Mouse (Mus musculus): Measurements from ENCODE around the gene Dnase1l3. TPM values are rescaled to one million over a fixed set of nuclear protein-coding genes. Genes with fewer than 3 reads are reported as not detected.

Gene Dnase1l3
- polyA plus RNA-seq, 1 experiment from 2014 or later = 3.7 TPM

GRCm38 (mm10) chr14:7986913-7987312 is 7.5 kb downstream of the Dnase1l3 start:
- DNase-seq (ENCODE audit: low spot score) (no peak), ATAC-seq (ENCODE audit: low FRiP score, low TSS enrichment) (no peak)
- Histone ChIP-seq H3K4me1 (replicated peaks; ENCODE audit: control insufficient read depth, insufficient read depth) (no peaks in the 10 kb centered on the region), H3K4me2 (replicated peaks; ENCODE audit: low read depth) (no peak overlapping the region), H3K36me3 (ENCODE audit: control insufficient read depth, insufficient read depth, low read length) (no peaks in the 10 kb centered on the region), H3K9me3 (ENCODE audit: control insufficient read depth, low read length) (no peaks in the 10 kb centered on the region), H3K27me3 (ENCODE audit: control insufficient read depth, insufficient read depth, low read length) (no peaks in the 10 kb centered on the region), H3K9ac (ENCODE audit: low read length) (no peak overlapping the region), H3K4me3 (ENCODE audit: low read depth, low read length) (no peak overlapping the region), H3K27ac (replicated peaks) (no peak overlapping the region)
- 92% methylated on average over 6 of the region's 6 CpGs for WGBS
- TF ChIP-seq EP300 (optimal IDR thresholded peaks at IDR 0.05) = no peak
- TF ChIP-seq CTCF (IDR thresholded peaks at IDR 0.05; ENCODE audit: low read depth) = no peak

GRCm38 (mm10) chr14:7981226-7981625 is 13.1 kb downstream of the Dnase1l3 start:
- Histone ChIP-seq H3K4me3 (ENCODE audit: low read depth, low read length) (no peak overlapping the region), H3K9ac (ENCODE audit: low read length) (no peak overlapping the region), H3K4me2 (replicated peaks; ENCODE audit: low read depth) (no peak overlapping the region), H3K9me3 (ENCODE audit: control insufficient read depth, low read length) (no peaks in the 10 kb centered on the region), H3K4me1 (replicated peaks; ENCODE audit: control insufficient read depth, insufficient read depth) (no peaks in the 10 kb centered on the region), H3K27me3 (ENCODE audit: control insufficient read depth, insufficient read depth, low read length) (no peaks in the 10 kb centered on the region), H3K36me3 (ENCODE audit: control insufficient read depth, insufficient read depth, low read length) (no peaks in the 10 kb centered on the region), H3K27ac (replicated peaks) (no peak overlapping the region)
- WGBS = 96% methylated on average over 1 of the region's 1 CpGs
- DNase-seq (ENCODE audit: low spot score) = no peak
- ATAC-seq (ENCODE audit: low FRiP score, low TSS enrichment) = no peak
- TF ChIP-seq CTCF (IDR thresholded peaks at IDR 0.05; ENCODE audit: low read depth) = no peak
- TF ChIP-seq EP300 (optimal IDR thresholded peaks at IDR 0.05) = no peak

- TF ChIP-seq CTCF (IDR thresholded peaks at IDR 0.05; ENCODE audit: low read depth) = no peak
- no peak for TF ChIP-seq EP300 (optimal IDR thresholded peaks at IDR 0.05)
- 71% methylated on average over 1 of the region's 1 CpGs for WGBS
- H3K4me1 ChIP-seq (replicated peaks; ENCODE audit: control insufficient read depth, insufficient read depth) = no peaks in the 10 kb centered on the region
- H3K36me3 ChIP-seq (ENCODE audit: control insufficient read depth, insufficient read depth, low read length) = no peaks in the 10 kb centered on the region
- DNase-seq (ENCODE audit: low spot score) = no peak
- no peak for ATAC-seq (ENCODE audit: low FRiP score, low TSS enrichment)
- no peaks in the 10 kb centered on the region for H3K27me3 ChIP-seq (ENCODE audit: control insufficient read depth, insufficient read depth, low read length)
- no peak overlapping the region for H3K27ac ChIP-seq (replicated peaks)
- H3K9me3 ChIP-seq (ENCODE audit: control insufficient read depth, low read length) = no peaks in the 10 kb centered on the region
- H3K4me3 ChIP-seq (ENCODE audit: low read depth, low read length) = no peak overlapping the region
- no peak overlapping the region for H3K4me2 ChIP-seq (replicated peaks; ENCODE audit: low read depth)
- no peak overlapping the region for H3K9ac ChIP-seq (ENCODE audit: low read length)
Measured at GRCm38 (mm10) chr14:7978183-7978582, 16.2 kb downstream of the Dnase1l3 start.

- no peak for TF ChIP-seq CTCF (IDR thresholded peaks at IDR 0.05; ENCODE audit: low read depth)
- H3K4me3 ChIP-seq (ENCODE audit: low read depth, low read length) = no peak overlapping the region
- WGBS = 93% methylated on average over 1 of the region's 1 CpGs
- DNase-seq (ENCODE audit: low spot score) (no peak), ATAC-seq (ENCODE audit: low FRiP score, low TSS enrichment) (no peak)
- H3K36me3 ChIP-seq (ENCODE audit: control insufficient read depth, insufficient read depth, low read length) = no peaks in the 10 kb centered on the region
- no peak overlapping the region for H3K4me2 ChIP-seq (replicated peaks; ENCODE audit: low read depth)
- H3K9me3 ChIP-seq (ENCODE audit: control insufficient read depth, low read length) = no peaks in the 10 kb centered on the region
- no peak overlapping the region for H3K9ac ChIP-seq (ENCODE audit: low read length)
- H3K4me1 ChIP-seq (replicated peaks; ENCODE audit: control insufficient read depth, insufficient read depth) = no peaks in the 10 kb centered on the region
- H3K27ac ChIP-seq (replicated peaks) = no peak overlapping the region
- H3K27me3 ChIP-seq (ENCODE audit: control insufficient read depth, insufficient read depth, low read length) = no peaks in the 10 kb centered on the region
Measured at GRCm38 (mm10) chr14:7977471-7977870, 16.9 kb downstream of the Dnase1l3 start.

GRCm38 (mm10) chr14:7975177-7975576 is 19.2 kb downstream of the Dnase1l3 start:
- Histone ChIP-seq H3K36me3 (ENCODE audit: control insufficient read depth, insufficient read depth, low read length) (no peaks in the 10 kb centered on the region), H3K9ac (ENCODE audit: low read length) (no peak overlapping the region), H3K27ac (replicated peaks) (no peak overlapping the region), H3K27me3 (ENCODE audit: control insufficient read depth, insufficient read depth, low read length) (no peaks in the 10 kb centered on the region), H3K4me1 (replicated peaks; ENCODE audit: control insufficient read depth, insufficient read depth) (no peaks in the 10 kb centered on the region), H3K4me3 (ENCODE audit: low read depth, low read length) (no peak overlapping the region), H3K9me3 (ENCODE audit: control insufficient read depth, low read length) (no peaks in the 10 kb centered on the region), H3K4me2 (replicated peaks; ENCODE audit: low read depth) (no peak overlapping the region)
- TF ChIP-seq EP300 (optimal IDR thresholded peaks at IDR 0.05) = no peak
- TF ChIP-seq CTCF (IDR thresholded peaks at IDR 0.05; ENCODE audit: low read depth) = no peak
- 77% methylated on average over 6 of the region's 6 CpGs for WGBS
- ATAC-seq (ENCODE audit: low FRiP score, low TSS enrichment) (no peak), DNase-seq (ENCODE audit: low spot score) (no peak)

- no peak overlapping the region for H3K4me2 ChIP-seq (replicated peaks; ENCODE audit: low read depth)
Measured at GRCm38 (mm10) chr14:7974643-7975042, 19.7 kb downstream of the Dnase1l3 start.

More at GRCm38 (mm10) chr14:7974643-7975042, 19.7 kb downstream of the Dnase1l3 start:
- Histone ChIP-seq H3K27ac (replicated peaks) (no peak overlapping the region), H3K27me3 (ENCODE audit: control insufficient read depth, insufficient read depth, low read length) (no peaks in the 10 kb centered on the region), H3K4me1 (replicated peaks; ENCODE audit: control insufficient read depth, insufficient read depth) (no peaks in the 10 kb centered on the region), H3K4me3 (ENCODE audit: low read depth, low read length) (no peak overlapping the region), H3K36me3 (ENCODE audit: control insufficient read depth, insufficient read depth, low read length) (no peaks in the 10 kb centered on the region), H3K9ac (ENCODE audit: low read length) (no peak overlapping the region), H3K9me3 (ENCODE audit: control insufficient read depth, low read length) (no peaks in the 10 kb centered on the region)
- DNase-seq (ENCODE audit: low spot score) = no peak
- TF ChIP-seq EP300 (optimal IDR thresholded peaks at IDR 0.05) (no peak), CTCF (IDR thresholded peaks at IDR 0.05; ENCODE audit: low read depth) (no peak)
- ATAC-seq (ENCODE audit: low FRiP score, low TSS enrichment) = no peak
- 64% methylated on average over 1 of the region's 1 CpGs for WGBS

Measured in stomach, postnatal 0 days (tissue).